Mouse (Mus musculus) lung, postnatal 10 days (tissue): ENCODE measurements around the gene Zbtb7b.
A peak's percentile ranks its signal among the peaks of the same experiment; 100 is the strongest.
"Not testable (repeated sequence)": the region's sequence is repeated elsewhere in the genome, so short reads cannot be mapped to it uniquely, and the experiment has no call there.

Experiments used
- DNase-seq: peaks from one replicate; pipeline ENCODE4 v3.0.0; 2021

The Zbtb7b gene

DNA sequence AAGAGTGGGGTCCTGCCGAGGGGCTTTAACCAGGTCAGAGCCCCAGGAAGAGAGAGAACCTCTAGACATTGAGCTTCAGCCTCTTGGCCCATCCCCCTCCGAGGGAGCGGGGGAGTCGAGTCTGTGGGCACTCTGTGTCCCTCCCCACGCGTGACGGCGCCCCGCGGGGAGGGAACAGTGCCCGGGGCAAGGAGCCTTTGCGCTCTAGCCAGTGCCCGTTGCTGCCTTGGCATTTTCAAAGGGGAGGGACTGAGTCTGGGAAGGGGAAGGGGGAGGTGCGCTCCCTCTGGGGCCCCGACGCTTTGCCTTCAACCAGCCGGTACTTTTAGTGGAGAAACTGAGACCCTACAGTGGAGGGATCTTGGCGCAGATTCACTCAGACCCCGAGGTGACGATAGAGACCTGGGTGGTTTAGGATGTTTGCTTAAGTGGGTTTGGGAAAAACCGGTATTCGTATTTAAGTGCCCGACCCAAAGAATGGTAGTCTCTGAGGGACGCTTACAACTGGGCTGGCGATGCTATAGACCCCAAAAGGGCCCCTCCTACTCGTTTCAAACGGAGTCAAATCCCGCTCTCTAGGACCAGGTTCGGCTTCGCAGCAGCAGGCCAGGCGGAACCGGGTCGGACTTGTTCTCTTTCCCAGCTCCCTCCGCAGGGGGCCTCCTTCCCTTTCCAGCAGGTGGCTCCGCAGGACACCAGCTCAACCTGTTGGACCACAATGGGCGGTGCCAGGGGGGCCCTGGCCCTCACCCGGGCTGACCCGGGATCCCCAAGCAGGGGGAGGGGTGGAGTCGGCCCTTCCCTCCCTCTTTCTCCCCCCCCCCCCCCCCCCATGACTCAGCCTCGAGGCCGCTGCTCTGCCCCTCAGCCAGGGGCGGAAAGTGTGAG, at the start of gene Zbtb7b:
Gene Zbtb7b (minus strand): TSS at position 771 of the 888 bp plus-strand sequence.
- peak; percentile 89 for DNase-seq

- DNase-seq = no peak
Observed at GRCm38 (mm10) chr3:89440691-89441090, 46.1 kb upstream of the Zbtb7b start.

GRCm38 (mm10) chr3:89437269-89437668, 42.7 kb upstream of the Zbtb7b start:
- DNase-seq = peak; percentile 65

- DNase-seq = peak; percentile 83
Observed at GRCm38 (mm10) chr3:89436176-89437113, 41.9 kb upstream of the Zbtb7b start, which contains the start of gene Pbxip1. Gene Pbxip1, plus strand, starts transcription at chr3:89436706.

DNA sequence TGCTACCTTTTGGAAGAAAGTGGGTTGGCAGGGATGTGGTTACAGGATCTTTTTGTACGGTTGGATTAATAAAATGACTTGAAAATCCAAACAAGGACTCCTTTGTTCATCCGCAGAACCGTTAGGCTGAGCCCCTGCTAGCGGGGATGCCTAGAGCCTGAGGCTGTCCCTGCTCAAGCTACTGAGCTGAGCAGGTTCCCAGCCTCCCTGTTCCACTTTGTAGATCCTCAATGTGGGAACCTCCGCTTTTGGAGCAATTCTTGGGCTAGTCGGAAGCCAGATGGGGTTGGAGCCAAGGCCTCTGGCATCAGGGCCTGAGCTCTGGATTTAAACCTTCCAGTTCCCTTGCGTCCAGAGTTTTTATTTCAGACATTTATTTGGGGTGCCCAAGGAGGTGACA, 40.5 kb upstream of the Zbtb7b start:
- DNase-seq = no peak

DNA sequence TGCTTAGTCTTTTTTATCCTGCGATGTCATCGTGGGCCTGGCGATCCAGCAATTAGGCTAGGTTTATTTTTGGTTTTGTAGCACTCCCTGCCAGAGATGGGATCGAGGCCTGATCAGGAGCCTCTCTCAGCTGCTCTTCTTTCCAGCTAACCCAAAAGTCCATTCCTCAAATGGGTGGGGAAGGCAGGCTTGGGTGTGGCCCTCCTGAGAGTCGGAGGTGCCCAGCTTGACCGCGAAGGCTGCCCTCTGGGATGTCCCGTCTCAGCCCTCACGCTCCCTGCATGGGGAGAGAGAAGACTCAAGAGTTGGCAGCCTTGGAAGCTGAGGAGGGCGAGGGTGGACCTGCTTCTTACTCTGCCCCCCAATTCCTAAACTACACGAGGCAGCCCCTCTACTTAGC, 40.0 kb upstream of the Zbtb7b start:
- DNase-seq = no peak

GRCm38 (mm10) chr3:89432606-89433005, 38.0 kb upstream of the Zbtb7b start:
- DNase-seq = no peak

DNA sequence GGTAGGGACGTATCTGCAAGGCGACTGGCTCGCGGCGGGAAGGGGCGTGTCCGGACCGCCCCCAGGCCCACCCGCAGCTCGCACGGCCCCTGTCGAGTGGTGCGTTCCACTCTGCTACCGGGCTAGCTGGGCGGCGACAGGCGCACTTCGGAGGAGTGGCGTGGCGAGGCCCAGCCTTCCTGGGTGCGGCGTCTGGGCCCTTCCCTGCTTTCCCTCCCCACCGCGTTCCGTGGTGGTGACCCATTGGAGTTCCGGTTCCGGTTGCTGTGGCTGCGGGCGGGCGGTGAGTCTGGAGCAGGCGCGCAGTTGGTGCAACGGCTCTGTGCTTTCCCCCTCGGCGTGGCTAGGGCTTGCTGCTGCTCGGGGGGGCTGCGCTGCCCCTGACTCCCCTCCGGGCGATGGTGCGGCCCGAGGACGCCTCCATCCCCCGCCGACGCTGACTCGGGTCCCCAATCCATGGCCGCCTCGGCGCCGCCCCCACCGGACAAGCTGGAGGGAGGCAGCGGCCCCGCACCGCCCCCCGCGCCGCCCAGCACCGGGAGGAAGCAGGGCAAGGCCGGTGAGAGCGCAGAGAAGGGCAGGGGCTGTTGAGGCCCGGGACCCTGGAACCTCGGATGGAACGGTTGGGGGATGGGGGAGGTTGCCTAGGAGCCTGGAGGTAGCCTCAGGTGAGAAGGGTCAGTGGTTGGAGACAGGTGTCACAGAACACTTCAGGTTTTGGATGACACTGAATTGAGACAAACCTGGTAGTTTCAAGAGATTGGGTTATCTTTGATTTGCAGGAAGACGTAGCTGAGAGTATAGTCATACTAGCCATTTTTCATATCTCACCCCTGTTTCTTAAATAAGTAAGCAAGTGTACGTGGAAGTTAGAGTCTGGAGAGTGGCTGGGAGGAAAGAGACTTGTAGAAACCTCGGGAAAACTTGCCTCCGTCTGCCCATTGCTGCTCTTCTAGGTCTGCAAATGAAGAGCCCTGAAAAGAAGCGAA, 35.9 kb upstream of the Zbtb7b start, which contains the start of gene Pygo2:
Gene Pygo2 (plus strand): TSS at position 44 of the 989 bp plus-strand sequence.
- peak; percentile 98 for DNase-seq

DNA sequence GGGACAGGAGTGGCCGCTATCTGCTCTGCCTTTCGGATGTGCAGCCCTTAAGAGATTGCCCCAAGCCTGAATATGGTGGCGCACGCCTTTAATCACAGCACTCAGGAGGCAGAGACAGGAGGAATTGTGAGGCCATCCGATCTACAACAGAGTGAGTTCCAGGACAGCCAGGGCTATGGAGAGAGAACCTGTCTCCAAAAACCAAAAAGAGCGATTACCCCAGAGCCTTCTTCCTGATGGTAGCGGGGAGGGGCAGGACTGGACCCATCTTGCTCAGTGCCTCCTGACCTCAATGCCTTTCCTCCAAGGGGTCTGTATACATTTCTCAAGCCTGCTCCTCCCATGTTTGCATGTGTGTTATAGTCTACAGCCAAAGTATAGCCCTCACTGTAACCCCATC, 34.4 kb upstream of the Zbtb7b start:
- DNase-seq = not testable (repeated sequence)

GRCm38 (mm10) chr3:89425876-89426275, 31.3 kb upstream of the Zbtb7b start:
- DNase-seq = no peak

DNA sequence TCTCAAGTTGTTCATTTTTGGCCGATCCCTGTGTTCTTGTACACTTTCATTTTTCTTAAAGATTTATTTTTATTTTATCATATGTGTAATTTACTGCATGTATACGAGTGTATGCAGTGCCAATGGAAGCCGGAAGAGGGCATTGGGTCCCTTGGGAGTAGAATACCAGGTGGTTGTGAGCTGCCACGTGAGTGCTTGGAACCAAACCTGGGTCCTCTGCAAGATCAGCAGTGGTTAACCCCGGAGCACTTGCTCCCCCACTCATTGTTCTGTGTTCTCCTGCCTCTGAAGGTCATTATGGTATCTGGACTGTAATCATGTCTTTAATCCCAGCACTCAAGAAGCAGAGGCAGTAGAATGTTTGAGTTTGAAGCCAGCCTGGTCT, 30.6 kb upstream of the Zbtb7b start:
- DNase-seq = no peak

DNA sequence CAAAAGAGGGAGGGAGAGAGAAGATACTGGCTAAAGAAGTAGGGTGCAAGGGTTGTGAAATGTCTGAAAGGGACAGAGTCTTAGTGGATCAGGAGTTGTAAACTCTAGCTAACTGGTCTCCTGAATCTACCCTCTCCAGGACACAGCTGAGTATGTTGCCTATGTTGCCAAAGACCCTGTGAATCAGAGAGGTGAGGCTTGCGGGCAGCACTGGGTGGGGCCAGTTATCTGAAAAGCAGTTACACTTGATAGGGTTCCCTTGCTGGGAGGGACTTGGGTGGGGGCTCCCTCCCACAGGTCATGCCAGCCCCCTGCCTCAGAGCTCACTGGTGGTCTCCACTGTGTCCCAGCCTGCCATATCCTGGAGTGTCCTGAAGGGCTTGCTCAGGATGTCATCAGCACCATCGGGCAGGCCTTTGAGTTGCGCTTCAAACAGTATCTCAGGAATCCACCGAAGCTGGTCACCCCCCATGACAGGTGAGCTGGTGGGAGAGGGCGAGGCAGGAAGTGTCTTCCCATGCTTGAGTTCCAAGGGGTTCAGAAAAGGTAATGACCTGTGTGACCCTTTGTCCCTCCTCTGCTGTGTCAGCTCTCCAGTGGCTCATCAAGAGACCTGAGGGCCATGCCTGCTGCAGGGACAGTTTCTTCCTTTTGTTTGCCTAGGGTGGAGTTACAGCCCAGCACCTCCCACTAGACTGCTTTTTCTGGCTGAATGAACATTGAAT, 30.0 kb upstream of the Zbtb7b start:
- DNase-seq = no peak

GRCm38 (mm10) chr3:89422556-89423205, 28.1 kb upstream of the Zbtb7b start:
- DNase-seq = no peak

DNA sequence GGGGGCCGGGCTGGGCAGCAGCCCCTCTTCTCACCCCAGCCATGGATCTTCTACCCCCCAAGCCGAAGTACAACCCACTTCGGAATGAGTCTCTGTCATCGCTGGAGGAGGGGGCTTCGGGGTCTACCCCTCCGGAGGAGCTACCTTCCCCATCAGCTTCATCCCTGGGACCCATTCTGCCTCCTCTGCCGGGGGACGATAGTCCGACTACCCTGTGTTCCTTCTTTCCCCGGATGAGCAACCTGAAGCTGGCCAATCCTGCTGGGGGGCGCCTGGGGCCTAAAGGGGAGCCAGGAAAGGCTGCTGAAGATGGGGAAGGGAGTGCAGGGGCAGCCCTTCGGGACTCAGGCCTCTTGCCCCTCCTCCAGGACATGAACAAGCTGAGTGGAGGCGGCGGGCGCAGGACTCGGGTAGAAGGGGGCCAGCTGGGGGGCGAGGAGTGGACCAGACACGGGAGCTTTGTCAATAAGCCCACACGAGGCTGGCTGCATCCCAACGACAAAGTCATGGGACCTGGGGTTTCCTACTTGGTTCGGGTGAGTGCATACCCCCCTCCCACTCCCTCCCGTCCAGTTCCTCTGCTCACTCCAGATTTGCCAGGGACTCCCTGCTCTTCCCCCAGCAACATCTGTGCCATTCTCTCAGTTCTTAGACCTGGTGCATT, 27.4 kb upstream of the Zbtb7b start:
- DNase-seq = peak; percentile 58

DNA sequence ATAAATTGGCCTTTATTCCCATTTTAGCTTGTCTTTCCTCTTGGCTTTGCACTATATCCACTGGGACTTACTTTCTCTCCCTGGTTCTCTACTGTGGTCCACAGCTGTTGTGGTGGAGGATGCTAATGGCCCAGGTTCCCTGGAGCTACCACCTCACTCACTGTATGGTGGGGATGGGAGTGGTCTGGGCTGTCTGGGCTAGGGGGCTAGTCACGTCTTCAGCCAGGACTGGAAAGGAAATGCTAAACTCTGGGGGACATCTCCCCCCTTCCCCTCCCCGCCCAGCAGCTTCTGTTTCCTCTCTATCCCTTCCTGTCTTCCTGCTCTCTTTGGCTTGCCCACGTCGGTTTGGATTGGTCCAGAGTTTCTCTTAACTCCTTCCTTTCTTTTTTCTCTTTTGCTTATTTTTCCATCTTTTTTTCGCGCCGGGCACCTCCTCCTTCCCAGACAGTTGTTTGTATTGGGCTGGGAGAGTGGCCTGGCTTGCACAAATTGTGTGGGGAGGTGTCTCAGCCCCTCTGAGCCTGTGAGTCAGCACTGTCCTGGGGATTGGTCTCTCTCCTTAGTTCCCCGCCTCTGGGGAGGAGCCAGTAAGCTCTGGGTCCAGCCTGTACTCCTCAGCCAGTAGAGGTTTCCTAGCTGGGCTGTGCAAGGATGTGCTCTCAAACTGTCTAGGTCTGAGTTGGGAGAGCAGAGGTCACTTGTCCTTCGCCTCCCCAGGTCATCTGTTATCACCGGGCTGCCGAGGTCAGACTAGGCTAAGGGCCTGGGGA, 26.6 kb upstream of the Zbtb7b start:
- DNase-seq = peak; percentile 96

DNA sequence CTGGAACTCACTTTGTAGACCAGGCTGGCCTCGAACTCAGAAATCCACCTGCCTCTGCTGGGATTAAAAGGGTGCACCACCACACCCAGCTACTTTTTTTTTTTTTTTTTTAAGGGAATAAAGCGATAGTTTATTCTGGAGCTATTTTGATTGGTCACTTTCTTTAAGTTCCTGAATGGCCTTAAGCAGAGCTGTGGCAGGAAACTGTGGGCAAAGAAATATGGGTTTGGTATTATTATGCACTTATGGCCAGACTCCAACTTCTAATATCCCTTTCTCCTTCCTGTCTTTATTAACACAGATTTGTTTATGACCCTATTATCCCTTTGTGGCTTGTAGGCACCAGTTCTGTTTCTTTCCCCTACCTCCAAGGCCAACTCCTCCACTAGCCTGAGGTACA, 25.8 kb upstream of the Zbtb7b start:
- DNase-seq = no peak

DNA sequence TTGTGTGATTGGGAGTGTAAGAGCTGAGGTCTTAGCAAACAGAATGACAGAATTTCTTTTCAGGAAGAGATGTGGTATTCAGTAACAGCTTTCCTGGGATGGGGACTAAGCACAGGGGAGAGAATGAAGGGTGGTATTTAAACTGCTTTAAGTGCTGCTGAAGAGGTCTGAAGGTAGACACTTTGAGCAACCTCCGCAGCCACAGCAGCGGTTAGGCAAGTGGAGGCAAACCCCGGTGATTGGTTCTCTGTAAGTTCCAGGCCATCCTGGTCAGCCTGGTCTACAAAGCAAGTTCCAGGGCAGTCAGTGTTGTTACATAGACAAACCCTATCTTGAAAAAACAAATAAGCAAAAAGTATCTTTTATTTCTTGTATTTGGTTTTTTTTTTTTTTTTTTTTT, 25.4 kb upstream of the Zbtb7b start:
- peak; percentile 32 for DNase-seq

DNA sequence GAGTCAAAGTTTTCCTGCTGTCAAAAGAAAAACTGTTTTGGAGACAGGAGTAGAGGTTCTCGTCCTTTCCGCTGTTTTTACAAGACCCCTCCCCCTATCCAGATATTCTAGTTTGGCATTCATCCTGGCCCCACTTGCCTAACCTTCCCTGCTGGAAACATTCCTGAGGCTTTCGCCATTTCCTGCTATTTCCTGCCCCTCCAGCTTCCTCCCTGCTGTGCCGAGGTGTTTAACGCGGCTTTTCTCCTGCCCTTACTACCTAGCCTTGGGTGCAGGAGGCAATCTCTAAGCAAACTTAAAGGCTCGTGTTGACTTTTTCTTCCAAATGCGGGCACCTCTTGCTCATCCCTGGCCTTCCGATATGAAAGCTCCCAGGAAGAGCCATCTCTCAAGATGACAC, 25.0 kb upstream of the Zbtb7b start:
- DNase-seq = peak; percentile 89

GRCm38 (mm10) chr3:89418861-89419250, 24.3 kb upstream of the Zbtb7b start:
- DNase-seq = peak; percentile 95
